Mouse (Mus musculus) lung, adult 18-20 months (tissue): Measurements from ENCODE around the gene Pabpn1.

Source experiments
- DNase-seq, 2 experiments: peaks; one replicate each; pipeline ENCODE4 v3.0.0; 2022; ENCODE audit warnings: mixed read lengths in 2 of 2

Pabpn1 gene

GRCm38 (mm10) chr14:54892200-54892599, at the start of gene Pabpn1:
TSS of gene Pabpn1 (plus strand) at chr14:54892500.
- DNase-seq, result no peak

GRCm38 (mm10) chr14:54843461-54843860, 48.8 kb upstream of the Pabpn1 start:
- DNase-seq, result no peak

- no peak for DNase-seq
Observed at GRCm38 (mm10) chr14:54855726-54856125, 36.6 kb upstream of the Pabpn1 start.

DNA sequence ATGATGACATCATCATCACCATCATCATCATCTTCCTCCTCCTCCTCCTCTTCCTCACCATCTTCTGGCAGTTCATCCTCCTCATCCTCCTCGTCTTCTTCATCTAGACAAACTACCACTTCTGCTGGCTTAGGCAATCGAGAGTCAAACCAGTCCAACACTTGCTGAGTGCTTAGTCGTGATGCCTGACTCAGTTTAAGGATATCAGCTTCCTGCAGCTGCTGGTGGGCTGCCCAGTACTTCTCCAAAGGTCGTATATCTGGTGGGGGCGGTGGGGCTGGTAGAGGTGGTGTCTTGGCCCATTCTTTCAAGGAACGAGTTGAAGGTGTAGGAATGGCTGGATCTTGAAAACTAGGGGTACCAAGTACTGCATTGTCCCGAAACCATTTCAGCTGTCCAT, 35.6 kb upstream of the Pabpn1 start:
- DNase-seq, result no peak

DNA sequence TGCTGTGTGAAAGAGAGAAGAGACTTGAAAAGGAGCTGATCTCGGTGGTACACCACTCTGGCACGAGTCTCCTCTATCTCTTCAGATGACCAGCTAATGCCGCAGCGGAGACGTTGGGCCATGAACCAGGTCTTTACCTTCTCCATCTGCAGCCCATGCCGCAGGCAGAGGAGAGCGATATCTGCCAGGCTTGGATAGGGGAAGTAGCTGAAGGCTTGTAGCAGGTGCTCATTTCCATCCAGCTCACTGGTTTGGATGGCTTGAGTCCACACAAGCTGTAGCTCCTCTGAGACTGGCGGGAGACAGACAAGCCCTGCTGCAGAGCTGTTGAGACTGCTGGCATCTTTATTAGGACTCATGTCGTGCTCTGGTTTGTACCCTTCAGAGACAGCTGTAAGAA, 34.4 kb upstream of the Pabpn1 start:
- no peak for DNase-seq

DNA sequence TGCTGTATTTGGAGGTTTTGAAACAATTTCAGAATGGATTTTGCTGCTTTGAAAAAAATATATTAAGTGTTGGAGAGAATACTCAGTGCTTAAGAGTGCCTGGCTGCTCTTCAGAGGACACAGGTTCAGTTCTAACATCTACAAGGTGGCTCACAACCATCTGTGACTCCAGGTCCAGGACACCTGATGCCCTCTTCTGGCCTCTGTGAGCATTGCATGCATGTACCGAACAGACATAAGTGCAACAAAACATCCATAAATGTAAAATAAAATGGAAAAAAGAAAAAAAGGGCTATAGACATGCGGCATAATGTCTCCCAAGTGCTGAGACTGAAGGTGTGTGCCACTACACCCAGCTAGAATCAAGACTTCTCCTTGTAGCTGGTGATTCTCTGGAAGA, 31.8 kb upstream of the Pabpn1 start:
- peak; percentile 45 to 52 for DNase-seq

DNA sequence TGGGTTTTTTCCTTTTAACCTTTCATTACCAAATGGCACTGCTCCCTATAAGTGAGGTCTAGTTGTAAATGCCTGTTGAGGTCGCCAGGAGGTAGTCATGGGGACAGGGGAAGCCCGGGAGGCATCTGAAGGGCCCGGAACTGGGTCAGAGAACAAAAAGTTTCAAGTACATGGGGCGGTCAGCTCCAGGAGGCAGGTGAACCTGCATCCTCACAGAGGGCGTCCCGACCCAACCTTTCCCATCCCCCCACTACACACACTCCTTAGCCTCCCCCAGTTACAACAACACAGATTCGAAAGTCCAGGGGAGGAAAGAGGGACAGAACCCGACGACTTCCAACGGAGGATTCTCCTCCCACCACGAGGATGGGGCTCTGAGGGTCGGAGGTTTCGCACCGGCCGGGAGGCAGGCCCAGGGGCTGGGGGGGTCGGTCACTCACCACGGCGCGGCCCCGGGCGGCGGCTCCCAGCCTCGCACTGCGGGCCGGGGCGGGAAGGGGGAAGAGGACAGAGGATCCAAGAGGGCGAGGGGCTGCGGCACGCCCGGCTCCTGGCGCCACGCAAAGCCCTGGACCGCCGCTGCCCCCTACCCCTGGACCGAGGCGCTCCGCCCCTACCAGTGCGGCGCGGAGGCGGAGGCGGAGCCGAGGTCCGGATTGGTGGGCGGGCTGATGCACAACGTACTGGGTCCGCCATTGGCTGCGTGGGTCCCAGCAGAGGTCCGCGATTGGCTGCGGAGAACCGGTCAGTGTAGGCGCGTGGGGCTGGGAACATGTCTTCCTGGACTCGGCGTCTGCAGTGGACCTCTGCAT, 28.6 kb upstream of the Pabpn1 start:
- peak; percentile 93 to 94 for DNase-seq

DNA sequence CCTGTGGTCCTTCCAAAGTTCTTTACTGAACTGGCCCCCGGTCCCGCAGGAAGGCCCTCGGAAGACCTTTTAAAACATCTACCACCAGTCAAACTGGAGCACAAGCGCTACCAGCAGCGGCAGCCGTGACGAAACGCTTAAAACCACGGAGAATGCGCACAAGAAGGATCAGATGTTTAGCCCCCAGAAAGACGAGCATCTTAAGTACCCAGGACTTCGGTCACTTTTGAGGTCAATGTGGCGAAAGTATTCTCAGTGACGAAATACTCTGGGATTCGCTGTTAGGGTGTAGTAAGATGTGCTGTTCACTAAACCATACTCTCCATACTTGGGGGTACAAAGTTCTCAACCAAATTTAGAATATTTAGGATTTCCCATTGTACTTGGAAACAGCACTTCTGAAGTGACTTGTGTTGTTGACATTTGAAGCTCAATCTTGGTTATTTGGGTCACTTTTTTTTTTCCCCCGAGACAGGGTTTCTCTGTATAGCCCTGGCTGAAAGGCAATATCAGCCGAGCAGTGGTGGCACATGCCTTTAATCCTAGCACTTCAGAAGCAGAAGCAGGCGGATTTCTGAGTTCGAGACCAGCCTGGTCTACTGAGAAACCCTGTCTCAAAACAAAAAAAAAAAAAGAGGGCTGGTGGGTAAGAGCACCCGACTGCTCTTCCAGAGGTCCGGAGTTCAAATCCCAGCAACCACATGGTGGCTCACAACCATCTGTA, 27.8 kb upstream of the Pabpn1 start:
- DNase-seq, result no peak

GRCm38 (mm10) chr14:54865626-54866025, 26.7 kb upstream of the Pabpn1 start:
- DNase-seq, result no peak

- DNase-seq, result no peak
Observed at GRCm38 (mm10) chr14:54866268-54866667, 26.0 kb upstream of the Pabpn1 start.

- DNase-seq, result no peak
Observed at GRCm38 (mm10) chr14:54866936-54867335, 25.4 kb upstream of the Pabpn1 start.

DNA sequence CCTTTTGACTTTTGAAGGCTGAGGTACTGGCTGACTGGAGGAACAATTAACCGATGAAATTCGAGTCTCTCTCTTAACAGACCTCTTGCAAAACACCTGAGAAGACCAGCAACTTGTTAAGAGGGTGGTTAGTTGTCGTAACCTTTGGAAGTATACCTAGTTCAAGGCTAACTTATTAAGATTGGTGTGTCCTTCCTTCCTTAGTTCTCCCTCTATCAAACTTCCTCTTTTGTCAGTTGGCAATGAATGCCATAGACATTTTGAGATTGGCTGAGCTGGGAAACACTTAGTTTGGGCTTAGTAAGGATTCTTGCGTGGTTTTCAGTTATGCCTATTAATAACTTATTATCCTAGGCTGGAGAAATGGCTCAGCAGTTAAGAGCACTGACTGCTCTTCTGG, 24.3 kb upstream of the Pabpn1 start:
- no peak for DNase-seq

GRCm38 (mm10) chr14:54870861-54871260, 21.4 kb upstream of the Pabpn1 start, which contains the start of gene Homez:
TSS of gene Homez (minus strand) at chr14:54870961.
- DNase-seq, result no peak

GRCm38 (mm10) chr14:54874165-54874564, 18.1 kb upstream of the Pabpn1 start:
- no peak for DNase-seq

DNA sequence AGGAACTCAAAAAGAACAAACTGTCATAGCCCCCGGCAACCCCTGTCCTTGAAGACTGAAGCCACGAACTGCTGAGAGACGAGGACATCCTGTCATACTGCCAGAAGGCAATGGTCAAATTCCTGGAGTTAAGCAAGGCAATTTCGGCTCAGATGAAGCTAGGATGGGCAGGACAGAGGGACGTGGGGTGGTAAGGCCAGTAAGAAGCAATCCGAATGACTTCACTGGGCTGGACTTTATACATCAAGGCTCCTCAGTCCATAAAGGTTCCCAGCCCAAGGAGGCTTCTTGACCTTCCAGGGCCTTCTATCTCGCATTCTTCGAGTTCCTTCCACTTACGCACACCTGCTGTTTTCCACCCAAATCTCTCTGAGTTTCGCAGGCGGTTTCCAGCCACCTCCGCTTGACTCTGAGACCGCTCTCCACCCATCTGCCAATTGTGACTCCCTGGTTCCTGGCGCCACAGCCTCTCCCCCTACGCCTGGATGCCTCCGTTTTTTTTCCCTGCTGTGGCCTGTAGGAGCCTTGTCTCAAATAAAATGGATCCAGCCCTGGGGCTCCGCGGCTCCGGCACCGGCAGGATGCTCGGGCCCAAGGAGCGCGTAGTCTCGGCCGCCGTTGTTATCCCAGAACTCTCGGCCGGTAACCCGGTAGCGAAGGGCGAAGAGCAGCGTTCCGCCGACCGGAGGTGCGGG, 16.3 kb upstream of the Pabpn1 start:
- peak in 1 of 2 experiments; percentile 45 for DNase-seq

DNA sequence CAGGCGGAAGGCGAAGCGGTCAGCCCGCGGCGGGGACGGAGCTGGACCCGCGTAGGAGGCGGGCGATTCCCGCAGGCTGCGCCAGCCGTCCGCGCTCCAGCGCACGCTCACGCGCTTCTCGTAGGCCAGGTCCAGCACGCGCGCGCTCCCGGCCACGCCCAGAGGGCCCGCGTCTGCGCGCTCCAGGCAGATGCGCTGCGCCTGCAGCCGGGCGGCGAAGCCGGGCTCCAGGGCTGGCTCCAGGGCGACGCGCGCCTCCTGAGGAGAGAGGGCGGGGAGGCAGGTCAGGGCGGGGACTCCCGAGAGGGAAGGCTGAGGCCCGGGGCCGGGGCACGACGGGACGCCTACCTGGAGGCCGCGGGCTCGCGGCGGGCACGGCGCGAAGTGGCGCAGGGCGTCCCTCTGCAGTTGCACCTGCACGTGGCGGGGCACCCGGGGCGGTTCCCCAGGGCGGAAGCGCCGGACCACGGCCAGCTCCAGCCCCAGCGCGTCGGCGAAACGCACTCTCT, 15.7 kb upstream of the Pabpn1 start:
- peak; percentile 91 to 94 for DNase-seq

DNA sequence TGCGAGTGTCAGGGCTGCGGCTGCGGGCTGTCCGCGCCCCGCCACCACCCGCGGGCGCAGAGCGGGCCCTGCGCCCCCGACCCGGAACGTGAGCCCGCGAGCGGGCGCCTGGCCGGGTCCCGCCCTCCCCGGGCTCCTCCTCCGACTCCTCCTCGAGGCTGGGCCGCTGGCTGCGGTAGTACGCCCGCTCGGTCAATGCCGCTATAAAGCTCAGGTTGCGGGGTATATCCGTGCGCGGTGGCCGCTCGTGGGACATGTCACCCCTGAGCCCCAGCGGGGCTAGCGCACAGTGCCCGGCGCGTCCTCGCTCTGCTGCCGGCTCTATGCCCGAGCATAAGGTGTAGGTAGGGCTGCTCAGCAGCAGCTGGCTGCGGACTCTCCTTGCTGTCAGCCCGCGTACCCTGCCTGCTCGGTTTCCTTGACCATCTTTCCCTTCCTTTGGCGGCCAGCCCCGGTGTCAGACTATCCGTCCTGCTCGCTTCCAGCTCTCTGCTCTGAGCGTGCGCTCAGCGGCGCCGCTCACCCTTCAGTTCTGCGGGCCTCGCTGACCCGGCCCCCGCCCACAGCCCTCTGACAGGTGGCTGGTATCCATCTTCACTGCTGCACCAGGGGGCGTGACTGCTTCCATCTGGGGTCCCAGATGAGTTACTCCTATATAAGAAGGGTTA, 15.1 kb upstream of the Pabpn1 start, which contains the start of gene Ppp1r3e:
Ppp1r3e (minus strand) TSS at position 503 of the 668 bp plus-strand sequence.
- DNase-seq, result peak; percentile 72

- DNase-seq, result peak; percentile 82 to 89
Observed at GRCm38 (mm10) chr14:54883154-54884021, 8.9 kb upstream of the Pabpn1 start, which contains the start of the genes Bcl2l2 and Gm20521. TSS of gene Bcl2l2 (plus strand) at chr14:54883377. TSS of gene Gm20521 (plus strand) at chr14:54883441.

- no peak for DNase-seq
Observed at GRCm38 (mm10) chr14:54884022-54884712, 8.1 kb upstream of the Pabpn1 start.

DNA sequence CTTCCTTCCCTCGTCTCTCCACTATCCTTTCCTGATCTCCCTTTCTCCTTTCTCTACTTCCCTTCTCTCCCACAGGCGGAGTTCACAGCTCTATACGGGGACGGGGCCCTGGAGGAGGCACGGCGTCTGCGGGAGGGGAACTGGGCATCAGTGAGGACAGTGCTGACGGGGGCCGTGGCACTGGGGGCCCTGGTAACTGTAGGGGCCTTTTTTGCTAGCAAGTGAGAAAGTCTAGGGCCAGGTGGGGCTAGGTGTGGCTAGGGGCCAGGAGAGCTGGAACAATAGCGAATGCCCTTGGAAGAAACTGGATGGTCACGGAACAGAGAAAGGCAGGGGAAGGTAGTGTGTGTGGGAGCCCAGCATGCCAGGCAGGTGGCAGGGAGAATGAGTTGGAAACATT, 7.0 kb upstream of the Pabpn1 start:
- DNase-seq, result no peak
